Mouse (Mus musculus) liver, postnatal 0 days (tissue): ENCODE measurements around the gene Ppp4r3a. TPM values are rescaled to one million over a fixed set of nuclear protein-coding genes. Genes with fewer than 3 reads are reported as not detected.

Experiments
- ATAC-seq: fragments of 200-750 bp; cut with Nextera tagmentation; 2 replicates; pipeline ENCODE4 v1.8.0; 2017; ENCODE audit warnings: mild to moderate bottlenecking, moderate library complexity
- DNase-seq: peaks from one replicate; pipeline ENCODE4 v3.0.0-alpha.2; 2016
- H3K27ac ChIP-seq: fragments of 300-500 bp; sonication (generic); 2 replicates; pipeline ENCODE4 v1.5.1; 2014; ENCODE audit warnings: antibody characterized with exemption, moderate library complexity, mild to moderate bottlenecking, low read depth
- H3K27me3 ChIP-seq: fragments of 300-500 bp; sonication (generic); 2 replicates; pipeline ENCODE4 v1.6.1; 2014; ENCODE audit warnings: low read length, control low read depth, mixed read lengths; ENCODE audit not compliant: insufficient read depth
- H3K36me3 ChIP-seq: fragments of 300-500 bp; sonication (generic); replicated peaks from 2 replicates; pipeline ENCODE4 v1.6.1; 2014; ENCODE audit warnings: mild to moderate bottlenecking, control low read depth, low read length, moderate library complexity, mixed read lengths; ENCODE audit not compliant: insufficient read depth
- H3K4me1 ChIP-seq: fragments of 300-500 bp; sonication (generic); 2 replicates; pipeline ENCODE4 v1.6.1; 2014; ENCODE audit warnings: antibody characterized with exemption, mild to moderate bottlenecking, control low read depth; ENCODE audit not compliant: insufficient read depth
- H3K4me2 ChIP-seq: fragments of 300-500 bp; sonication (generic); 2 replicates; pipeline ENCODE4 v1.6.1; 2014; ENCODE audit warnings: low read depth, mild to moderate bottlenecking, low read length, moderate library complexity, mixed read lengths
- H3K4me3 ChIP-seq: fragments of 300-500 bp; sonication (generic); 2 replicates; pipeline ENCODE4 v1.5.1; 2014; ENCODE audit warnings: low read depth, low read length
- H3K9ac ChIP-seq: fragments of 300-500 bp; sonication (generic); replicated peaks from 2 replicates; pipeline ENCODE4 v1.6.1; 2014; ENCODE audit warnings: mild to moderate bottlenecking, moderate library complexity
- H3K9me3 ChIP-seq: fragments of 300-500 bp; sonication (generic); 2 replicates; pipeline ENCODE4 v1.6.1; 2016; ENCODE audit warnings: mild to moderate bottlenecking, control low read depth, low read length, mixed read lengths
- CTCF ChIP-seq: sonication (generic); IDR thresholded peaks from 2 replicates; pipeline ENCODE4 v1.5.1; 2016; ENCODE audit warnings: antibody characterized with exemption, low read depth
- EP300 ChIP-seq: IDR thresholded peaks from 2 replicates; pipeline ENCODE4 v1.6.1; 2016; ENCODE audit warnings: antibody characterized with exemption, low read depth, mild to moderate bottlenecking
- WGBS: fragments of 180-500 bp; shearing (Covaris S2); extraction: QIAGEN DNeasy Blood & Tissue Kit; methylation state at CpG from one replicate; pipeline ENCODE4 v1.1.7; 2014; ENCODE audit not compliant: insufficient replicate concordance; 5-methylcytosine and 5-hydroxymethylcytosine counted together
- polyA plus RNA-seq: library from polyadenylated mRNA; unstranded; fragments of >200 nt; fragmentation: Nextera tagmentation; extraction: Ambion mirVana; gene quantifications from 2 replicates; pipeline ENCODE4 v1.2.1, GENCODE M21; 2015

Ppp4r3a gene
- polyA plus RNA-seq, 1 experiment from 2014 or later = 14.1 TPM

DNA sequence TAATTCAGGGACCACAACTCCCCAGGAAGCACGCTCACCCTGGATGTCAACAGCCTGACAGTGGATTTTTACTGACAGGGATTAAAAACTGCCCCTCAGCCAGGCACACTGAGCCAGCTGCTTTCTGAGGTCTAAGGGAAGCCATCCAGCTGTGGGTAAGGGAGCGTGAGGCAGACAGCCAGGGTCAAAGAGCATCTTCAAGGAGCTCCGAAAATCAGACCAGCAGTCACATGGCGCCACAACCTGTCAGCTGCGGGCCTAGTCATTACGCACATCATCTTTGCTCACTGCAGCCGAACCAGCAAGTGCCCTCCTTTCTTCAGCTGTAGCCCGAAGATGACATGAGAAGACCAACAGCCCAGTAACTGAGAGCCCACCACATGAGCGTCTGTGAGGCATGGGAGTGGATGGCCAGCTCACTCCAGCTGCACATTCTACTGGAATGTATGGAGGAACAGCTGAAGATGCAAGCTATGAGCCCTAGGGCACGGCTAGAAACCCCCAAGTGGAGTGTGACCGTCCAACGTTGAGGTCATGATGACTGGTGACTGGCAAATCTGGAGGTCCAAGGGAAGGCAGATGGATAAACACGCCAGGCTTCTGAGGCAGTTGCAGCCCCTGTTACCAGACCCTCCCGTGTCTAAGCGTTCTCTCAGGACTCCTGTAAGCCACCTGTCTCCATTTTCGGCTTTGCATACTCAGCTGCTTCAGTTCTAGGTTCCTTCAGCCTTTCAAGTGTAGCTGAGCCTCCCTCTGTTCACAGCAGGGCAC is 87.7 kb downstream of the Ppp4r3a start:
- no peaks in the 10 kb centered on the region for H3K36me3 ChIP-seq
- no peaks in the 10 kb centered on the region for H3K27me3 ChIP-seq
- H3K27ac ChIP-seq = no peak overlapping the region
- DNase-seq = no peak
- TF ChIP-seq CTCF = no peak
- TF ChIP-seq EP300 = no peak
- peaks cover 36% of the 10 kb centered on the region for H3K4me1 ChIP-seq
- H3K9me3 ChIP-seq = no peaks in the 10 kb centered on the region
- no peak for ATAC-seq
- H3K4me2 ChIP-seq = no peak overlapping the region
- WGBS = 83% methylated on average over 16 of the region's 16 CpGs
- no peak overlapping the region for H3K9ac ChIP-seq
- no peak overlapping the region for H3K4me3 ChIP-seq

- no peaks in the 10 kb centered on the region for H3K27me3 ChIP-seq
- H3K27ac ChIP-seq = no peak overlapping the region
- H3K4me2 ChIP-seq = no peak overlapping the region
- TF ChIP-seq CTCF (no peak), EP300 (no peak)
- no peak for DNase-seq
- H3K4me3 ChIP-seq = no peak overlapping the region
- ATAC-seq = no peak
- H3K9ac ChIP-seq = no peak overlapping the region
- no peaks in the 10 kb centered on the region for H3K36me3 ChIP-seq
- peaks cover 30% of the 10 kb centered on the region for H3K4me1 ChIP-seq
- 63% methylated on average over 3 of the region's 3 CpGs for WGBS
- H3K9me3 ChIP-seq = no peaks in the 10 kb centered on the region
Measured at GRCm38 (mm10) chr12:100994140-100995015, 89.1 kb downstream of the Ppp4r3a start.

DNA sequence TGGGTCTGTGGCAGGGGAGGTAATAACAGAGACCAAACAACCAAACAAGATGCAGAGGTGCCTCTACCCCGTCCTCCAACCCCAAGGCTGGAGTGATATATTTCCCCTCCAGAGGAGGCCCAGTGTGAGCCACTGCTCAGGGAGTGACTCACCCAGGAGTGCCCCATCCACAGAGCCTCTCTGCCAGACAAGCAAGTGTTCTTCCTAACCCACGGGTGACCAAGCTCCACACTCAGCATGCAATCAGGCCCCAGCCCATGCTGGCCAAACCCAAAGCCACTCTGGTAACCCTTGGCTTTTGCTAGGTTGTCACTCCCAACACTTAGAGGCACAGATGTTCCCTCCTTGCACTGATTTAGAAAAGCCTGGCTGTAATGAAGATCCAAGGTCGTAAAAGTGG is 90.4 kb downstream of the Ppp4r3a start:
- DNase-seq (no peak), ATAC-seq (no peak)
- Histone ChIP-seq H3K4me3 (no peak overlapping the region), H3K9ac (no peak overlapping the region), H3K9me3 (no peaks in the 10 kb centered on the region), H3K4me1 (peaks cover 20% of the 10 kb centered on the region), H3K27me3 (no peaks in the 10 kb centered on the region), H3K4me2 (no peak overlapping the region; the same call in 1 of the 2 replicates), H3K36me3 (no peaks in the 10 kb centered on the region), H3K27ac (no peak overlapping the region)
- 71% methylated on average over 3 of the region's 3 CpGs for WGBS
- TF ChIP-seq CTCF = no peak
- no peak for TF ChIP-seq EP300

GRCm38 (mm10) chr12:100992505-100992904 is 91.0 kb downstream of the Ppp4r3a start:
- no peak for DNase-seq
- H3K9me3 ChIP-seq = no peaks in the 10 kb centered on the region
- H3K9ac ChIP-seq = no peak overlapping the region
- H3K36me3 ChIP-seq = no peaks in the 10 kb centered on the region
- TF ChIP-seq EP300 = no peak
- no peak for TF ChIP-seq CTCF
- H3K4me2 ChIP-seq = no peak overlapping the region; the same call in 1 of the 2 replicates
- H3K27ac ChIP-seq = no peak overlapping the region
- no peaks in the 10 kb centered on the region for H3K27me3 ChIP-seq
- no peak for ATAC-seq
- H3K4me3 ChIP-seq = no peak overlapping the region
- WGBS = 81% methylated on average over 7 of the region's 7 CpGs
- peaks cover 16% of the 10 kb centered on the region for H3K4me1 ChIP-seq

GRCm38 (mm10) chr12:100991119-100991518 is 92.4 kb downstream of the Ppp4r3a start:
- H3K4me2 ChIP-seq = no peak overlapping the region
- no peaks in the 10 kb centered on the region for H3K36me3 ChIP-seq
- no peak overlapping the region for H3K27ac ChIP-seq
- peaks cover 9% of the 10 kb centered on the region for H3K4me1 ChIP-seq
- TF ChIP-seq CTCF (no peak), EP300 (no peak)
- no peaks in the 10 kb centered on the region for H3K27me3 ChIP-seq
- no peaks in the 10 kb centered on the region for H3K9me3 ChIP-seq
- ATAC-seq (no peak), DNase-seq (no peak)
- 67% methylated on average over 3 of the region's 3 CpGs for WGBS
- no peak overlapping the region for H3K9ac ChIP-seq
- no peak overlapping the region for H3K4me3 ChIP-seq

- WGBS = 67% methylated on average over 12 of the region's 12 CpGs
- DNase-seq = no peak
- Histone ChIP-seq H3K9me3 (no peaks in the 10 kb centered on the region), H3K9ac (no peak overlapping the region), H3K4me2 (no peak overlapping the region), H3K27me3 (no peaks in the 10 kb centered on the region), H3K36me3 (no peaks in the 10 kb centered on the region), H3K4me3 (no peak overlapping the region), H3K4me1 (peaks cover 5% of the 10 kb centered on the region), H3K27ac (0 out of 2 replicates have a peak overlapping the region, but pooled peaks have one; percentile 16)
- ATAC-seq = no peak
- TF ChIP-seq CTCF = no peak
- TF ChIP-seq EP300 = no peak
Measured at GRCm38 (mm10) chr12:100990291-100990690, 93.2 kb downstream of the Ppp4r3a start.
